Mouse (Mus musculus) liver, embryonic 14.5 days (tissue): ENCODE measurements around the gene Nkain4. TPM values are rescaled to one million over a fixed set of nuclear protein-coding genes. Genes with fewer than 3 reads are reported as not detected.

Experiments used
- ATAC-seq: fragments of 200-750 bp; cut with Nextera tagmentation; 2 replicates; pipeline ENCODE4 v1.8.0; 2017; ENCODE audit warnings: moderate number of reproducible peaks, mild to moderate bottlenecking, moderate library complexity; ENCODE audit not compliant: insufficient read depth
- DNase-seq, 3 experiments: peaks; one replicate each; pipeline ENCODE4 v3.0.0-alpha.2; 2012 to 2013; ENCODE audit warnings: low read depth in 3 of 3, low spot score in 3 of 3
- H3K27ac ChIP-seq: fragments of 300-500 bp; sonication (generic); 2 replicates; pipeline ENCODE4 v1.5.1; 2014; ENCODE audit warnings: moderate library complexity, mild to moderate bottlenecking, control low read depth, inconsistent platforms
- H3K27me3 ChIP-seq: fragments of 300-500 bp; sonication (generic); 2 replicates; pipeline ENCODE4 v1.6.1; 2014; ENCODE audit warnings: mild to moderate bottlenecking, low read length, moderate library complexity; ENCODE audit not compliant: control insufficient read depth, insufficient read depth
- H3K36me3 ChIP-seq: fragments of 300-500 bp; sonication (generic); replicated peaks from 2 replicates; pipeline ENCODE4 v1.6.1; 2014; ENCODE audit warnings: low read depth; ENCODE audit not compliant: control insufficient read depth, insufficient read depth
- H3K4me1 ChIP-seq, 2 experiments: fragments of 200-500 bp in 1 of 2; fragments of 300-500 bp in 1 of 2; sonication (generic) in 1 of 2; replicated peaks; 2 replicates each; pipeline ENCODE4 v1.6.1; 2012 to 2014; ENCODE audit warnings: antibody characterized with exemption in 1 of 2, inconsistent platforms in 1 of 2, low read length in 1 of 2; ENCODE audit not compliant: control insufficient read depth in 2 of 2, insufficient read depth in 2 of 2
- H3K4me2 ChIP-seq: fragments of 300-500 bp; sonication (generic); 2 replicates; pipeline ENCODE4 v1.6.1; 2014; ENCODE audit warnings: low read depth, mild to moderate bottlenecking, control low read depth, moderate library complexity
- H3K4me3 ChIP-seq, 2 experiments: fragments of 200-500 bp in 1 of 2; fragments of 300-500 bp in 1 of 2; sonication (generic) in 1 of 2; 2 replicates each; pipeline ENCODE4 v1.5.1; 2012 to 2014; ENCODE audit warnings: low read depth in 2 of 2, low read length in 2 of 2, mild to moderate bottlenecking in 2 of 2, control low read depth in 1 of 2, inconsistent platforms in 1 of 2, moderate library complexity in 1 of 2; ENCODE audit not compliant: insufficient read depth in 1 of 2
- H3K9ac ChIP-seq: fragments of 300-500 bp; sonication (generic); replicated peaks from 2 replicates; pipeline ENCODE4 v1.6.1; 2014; ENCODE audit warnings: mild to moderate bottlenecking, control low read depth, moderate library complexity
- H3K9me3 ChIP-seq: fragments of 300-500 bp; sonication (generic); 2 replicates; pipeline ENCODE4 v1.6.1; 2016; ENCODE audit warnings: low read length, mixed read lengths; ENCODE audit not compliant: control insufficient read depth
- CTCF ChIP-seq: IDR thresholded peaks from 2 replicates; pipeline ENCODE4 v1.5.1; 2016; ENCODE audit warnings: antibody characterized with exemption, low read depth, control low read depth
- EP300 ChIP-seq: IDR thresholded peaks from 2 replicates; pipeline ENCODE4 v1.6.1; 2016; ENCODE audit warnings: antibody characterized with exemption, low read depth
- WGBS: fragments of 180-500 bp; shearing (Covaris S2); extraction: QIAGEN DNeasy Blood & Tissue Kit; methylation state at CpG from one replicate; pipeline ENCODE4 v1.1.7; 2014; ENCODE audit not compliant: insufficient replicate concordance; 5-methylcytosine and 5-hydroxymethylcytosine counted together
- polyA plus RNA-seq, 2 experiments: library from polyadenylated mRNA; depleted of rRNA in 1 of 2; stranded (reverse) in 1 of 2; unstranded in 1 of 2; fragments of >200 nt; fragmentation: Nextera tagmentation in 1 of 2; extraction: Ambion mirVana in 1 of 2; gene quantifications; 2 replicates each; pipeline versions ENCODE4 v1.2.1 to v1.2.3; 2012 to 2014

The Nkain4 gene
- polyA plus RNA-seq, 2 experiments = 1.1 to 1.5 TPM

DNA sequence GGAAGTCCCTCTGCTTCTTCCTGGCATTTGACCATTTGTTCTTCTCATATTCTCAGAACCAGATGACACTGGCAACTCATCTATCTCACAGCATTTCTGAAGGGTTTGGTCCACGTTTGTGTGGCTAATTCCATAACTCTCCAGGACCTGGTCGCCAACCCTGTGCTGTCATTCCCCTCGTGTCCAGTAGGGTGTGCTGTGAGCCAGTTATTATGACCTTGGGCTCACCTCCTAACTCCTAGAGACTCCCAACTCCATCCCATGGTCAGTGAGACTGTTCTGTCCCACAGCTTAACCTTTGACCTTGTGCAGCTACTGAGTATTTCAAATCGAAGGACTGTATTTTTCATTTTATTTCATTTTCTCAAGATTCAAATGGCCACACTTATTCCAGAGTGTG lies 29.3 kb downstream of the Nkain4 start:
- H3K4me3 ChIP-seq = no peak overlapping the region
- H3K9me3 ChIP-seq = no peaks in the 10 kb centered on the region
- no peaks in the 10 kb centered on the region for H3K36me3 ChIP-seq
- no peak overlapping the region for H3K9ac ChIP-seq
- H3K27me3 ChIP-seq = no peaks in the 10 kb centered on the region
- DNase-seq = peak; percentile 34 to 44 (median 38)
- peaks cover 0 to 5% of the 10 kb centered on the region in 2 experiments; a peak in 3 of 4 replicates for H3K4me1 ChIP-seq
- WGBS = 3% methylated on average over 4 of the region's 4 CpGs
- no peak for TF ChIP-seq EP300
- peak; percentile 95 for TF ChIP-seq CTCF
- no peak for ATAC-seq
- no peak overlapping the region for H3K4me2 ChIP-seq
- no peak overlapping the region for H3K27ac ChIP-seq

DNA sequence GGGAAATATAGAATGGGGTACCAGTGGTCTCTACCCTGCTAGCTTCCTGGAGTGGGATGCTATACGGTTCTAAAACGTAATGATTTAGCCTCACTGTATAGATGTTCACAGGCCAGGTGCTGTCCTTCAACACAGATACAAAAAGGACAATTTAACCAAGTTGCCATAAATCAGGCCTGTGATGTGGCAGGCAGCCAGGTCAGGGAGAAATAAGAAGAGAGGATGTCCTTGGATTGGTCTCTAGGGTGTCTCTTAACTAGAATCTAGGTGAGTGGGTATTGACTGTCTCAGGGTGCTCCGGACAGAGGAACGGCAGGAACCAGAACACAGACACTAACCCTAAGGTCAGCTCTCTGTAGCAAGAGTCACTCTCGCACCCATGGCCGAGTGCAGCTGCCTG lies 31.8 kb downstream of the Nkain4 start:
- 70% methylated on average over 6 of the region's 6 CpGs for WGBS
- DNase-seq = no peak
- TF ChIP-seq EP300 (no peak), CTCF (no peak)

DNA sequence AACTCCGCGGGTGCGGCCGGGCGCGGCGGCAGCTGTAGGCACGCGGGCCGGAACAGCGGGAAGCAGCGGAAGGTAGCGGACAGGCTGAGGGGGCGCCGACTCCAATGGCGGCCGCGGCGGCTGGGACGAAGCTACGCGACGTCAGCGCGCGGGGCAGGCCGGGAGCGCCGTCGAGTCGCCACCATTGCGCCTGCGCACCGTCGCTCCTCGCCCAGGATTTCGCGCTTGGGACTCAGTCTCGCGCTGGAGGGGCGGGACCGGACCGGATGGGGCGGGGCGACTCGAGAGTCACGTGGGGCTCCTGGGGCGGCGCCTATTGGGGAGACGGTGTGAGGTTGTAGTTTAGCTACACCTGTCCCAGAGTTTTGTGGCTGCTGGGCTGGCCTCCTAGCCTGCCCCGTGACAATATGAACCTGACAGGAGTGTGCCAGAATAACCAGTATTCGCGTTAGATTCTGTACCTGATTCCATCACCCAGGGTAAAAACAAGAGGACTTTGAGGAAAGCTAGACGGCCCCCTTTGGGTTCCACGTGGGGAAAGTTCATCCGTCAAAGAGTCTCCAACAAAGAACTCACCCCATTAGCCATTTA lies 33.6 kb downstream of the Nkain4 start, which contains the start of gene Ythdf1:
Gene Ythdf1 (minus strand): TSS at position 140 of the 591 bp plus-strand sequence.
- Histone ChIP-seq H3K4me2 (peak within 1 kb of the TSS; percentile 76), H3K27me3 (no peaks in the 10 kb centered on the region), H3K27ac (peak within 1 kb of the TSS; percentile 24; the same call in 1 of the 2 replicates), H3K4me1 (peaks cover 2 to 12% of the 10 kb centered on the region in 2 experiments; a peak in 3 of 4 replicates), H3K9ac (peak within 1 kb of the TSS; percentile 97), H3K9me3 (no peaks in the 10 kb centered on the region), H3K4me3 (peak within 1 kb of the TSS; percentile 92 to 94), H3K36me3 (peaks cover 22% of the 10 kb centered on the region)
- DNase-seq (peak; percentile 91 to 92 (median 92)), ATAC-seq (peak; percentile 94)
- WGBS = 2% methylated on average over 46 of the region's 56 CpGs
- TF ChIP-seq EP300 (no peak), CTCF (no peak)

More for the DNA sequence above, 31.8 kb downstream of the Nkain4 start:
- H3K9me3 ChIP-seq = no peaks in the 10 kb centered on the region
- peaks cover 2 to 8% of the 10 kb centered on the region in 2 experiments; a peak in 3 of 4 replicates for H3K4me1 ChIP-seq
- no peaks in the 10 kb centered on the region for H3K27me3 ChIP-seq
- no peak overlapping the region for H3K4me3 ChIP-seq
- H3K36me3 ChIP-seq = peaks cover 8% of the 10 kb centered on the region
- H3K27ac ChIP-seq = no peak overlapping the region
- no peak overlapping the region for H3K4me2 ChIP-seq
- H3K9ac ChIP-seq = no peak overlapping the region
- no peak for ATAC-seq

DNA sequence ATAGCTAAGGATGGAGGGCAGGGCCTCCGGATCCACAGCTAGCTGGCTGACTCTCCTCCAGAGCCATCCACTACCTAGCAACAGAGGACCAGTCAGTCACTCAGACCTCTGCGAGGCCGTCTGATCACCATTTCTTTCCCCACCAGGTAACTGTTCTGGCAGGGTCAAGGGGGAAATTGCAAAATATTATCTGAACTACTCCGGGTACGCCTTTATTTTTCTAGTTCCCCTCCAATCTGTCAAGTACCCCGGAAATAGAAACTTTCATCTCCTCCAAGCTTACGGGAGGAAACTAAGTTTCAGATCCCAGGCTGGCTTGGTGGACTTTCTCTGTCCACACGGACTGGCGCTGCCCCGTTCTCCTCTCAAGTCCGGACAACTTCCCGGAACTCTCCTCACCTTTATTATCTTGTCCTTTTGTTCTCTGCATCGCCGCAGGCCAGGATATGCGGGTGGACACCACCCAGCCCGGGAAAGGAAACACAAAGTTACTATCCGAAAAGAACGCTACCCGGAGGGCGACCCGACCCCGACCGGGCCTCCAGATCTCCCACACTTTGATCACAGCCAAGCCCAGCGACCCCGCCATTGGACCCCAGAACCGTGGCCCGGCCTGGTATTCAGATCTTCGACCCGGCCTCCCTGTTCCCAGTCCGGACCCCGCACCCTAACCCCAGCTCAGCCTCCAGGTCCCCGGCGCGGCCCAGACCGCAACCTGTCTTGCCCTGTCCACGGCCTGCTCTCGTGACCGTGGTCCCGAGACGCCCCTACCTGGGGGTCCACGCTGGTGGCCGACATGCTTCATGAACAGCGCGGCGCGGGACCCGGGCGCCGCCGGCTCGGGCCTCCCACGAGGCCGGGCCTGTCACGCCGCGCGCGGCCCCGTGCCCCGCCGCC lies 34.3 kb downstream of the Nkain4 start:
- Histone ChIP-seq H3K4me3 (peak overlapping the region; percentile 92 to 94), H3K27me3 (no peaks in the 10 kb centered on the region), H3K9me3 (no peaks in the 10 kb centered on the region), H3K36me3 (peaks cover 29% of the 10 kb centered on the region), H3K27ac (peak overlapping the region; percentile 24; the same call in 1 of the 2 replicates), H3K4me2 (peak overlapping the region; percentile 76), H3K4me1 (peaks cover 2 to 12% of the 10 kb centered on the region in 2 experiments; a peak in 3 of 4 replicates), H3K9ac (peak overlapping the region; percentile 97)
- ATAC-seq = peak; percentile 12
- no peak for DNase-seq
- under 1% methylated on average over 61 of the region's 61 CpGs for WGBS
- TF ChIP-seq CTCF (no peak), EP300 (no peak)
